Mouse (Mus musculus) C2C12 (cell line): Measurements from ENCODE around the gene Tnnt2. TPM values are rescaled to one million over a fixed set of nuclear protein-coding genes. Genes with fewer than 3 reads are reported as not detected.
A peak's percentile ranks its signal among the peaks of the same experiment; 100 is the strongest.

Source experiments
- H3K27me3 ChIP-seq: one replicate; pipeline ENCODE4 v1.6.1; 2011; ENCODE audit not compliant: control insufficient read depth, insufficient read depth, insufficient read length
- H3K36me3 ChIP-seq: one replicate; pipeline ENCODE4 v1.6.1; 2011; ENCODE audit not compliant: control insufficient read depth, insufficient read depth
- H3K4me3 ChIP-seq: one replicate; pipeline ENCODE4 v1.5.1; 2011; ENCODE audit warnings: mild to moderate bottlenecking, control low read depth; ENCODE audit not compliant: poor library complexity, insufficient read depth, severe bottlenecking
- H3K79me2 ChIP-seq: one replicate; pipeline ENCODE4 v1.6.1; 2011; ENCODE audit not compliant: control insufficient read depth, insufficient read depth
- H3K79me3 ChIP-seq: one replicate; pipeline ENCODE4 v1.6.1; 2011; ENCODE audit warnings: low read depth, control low read depth
- H3ac ChIP-seq: one replicate; pipeline ENCODE3; 2011; ENCODE audit warnings: low read depth; ENCODE audit not compliant: control insufficient read depth, insufficient read length
- CEBPB ChIP-seq: IDR thresholded peaks from one replicate; pipeline ENCODE4 v1.6.1; 2011; ENCODE audit warnings: low read depth, mild to moderate bottlenecking, control low read depth, moderate library complexity
- CTCF ChIP-seq: IDR thresholded peaks from one replicate; pipeline ENCODE4 v1.5.1; 2011; ENCODE audit not compliant: control insufficient read depth, insufficient read depth, insufficient read length
- FOSL1 ChIP-seq: IDR thresholded peaks from one replicate; pipeline ENCODE4 v1.8.0; 2011; ENCODE audit warnings: mild to moderate bottlenecking, low read length; ENCODE audit not compliant: poor library complexity, insufficient read depth, severe bottlenecking
- MAX ChIP-seq: IDR thresholded peaks from one replicate; pipeline ENCODE4 v1.6.1; 2011; ENCODE audit warnings: mild to moderate bottlenecking, control low read depth
- MYOD1 ChIP-seq: IDR thresholded peaks from one replicate; pipeline ENCODE4 v1.6.1; 2011; ENCODE audit warnings: low read depth; ENCODE audit not compliant: control insufficient read depth, insufficient read length
- MYOG ChIP-seq: IDR thresholded peaks from one replicate; pipeline ENCODE4 v1.6.1; 2011; ENCODE audit not compliant: control insufficient read depth, insufficient read length; ENCODE audit errors: extremely low read depth
- USF1 ChIP-seq: IDR thresholded peaks from one replicate; pipeline ENCODE4 v1.6.1; 2011; ENCODE audit warnings: low read depth, mild to moderate bottlenecking, control low read depth, moderate library complexity
- long read RNA-seq, 2 experiments: library from polyadenylated mRNA; unstranded; transcript quantifications; one replicate each; pipeline ENCODE4 v2.0.0; 2019 to 2020
- polyA plus RNA-seq: library from polyadenylated mRNA; unstranded; fragments of >200 nt; fragmentation: generic; extraction: Trizol; gene quantifications from one replicate; pipeline ENCODE4 v1.2.1, GENCODE M21; 2012; ENCODE audit warnings: missing spikeins

The Tnnt2 gene
- 167 TPM for polyA plus RNA-seq
- long read RNA-seq, experiment 1, partial matches to known transcripts, result 60 of 106 reads
- long read RNA-seq, experiment 1, other reads (novel, unspliced or antisense), result 46 of 106 reads
- long read RNA-seq, experiment 2, partial matches to known transcripts, result 23 of 103 reads
- long read RNA-seq, experiment 2, other reads (novel, unspliced or antisense), result 80 of 103 reads

DNA sequence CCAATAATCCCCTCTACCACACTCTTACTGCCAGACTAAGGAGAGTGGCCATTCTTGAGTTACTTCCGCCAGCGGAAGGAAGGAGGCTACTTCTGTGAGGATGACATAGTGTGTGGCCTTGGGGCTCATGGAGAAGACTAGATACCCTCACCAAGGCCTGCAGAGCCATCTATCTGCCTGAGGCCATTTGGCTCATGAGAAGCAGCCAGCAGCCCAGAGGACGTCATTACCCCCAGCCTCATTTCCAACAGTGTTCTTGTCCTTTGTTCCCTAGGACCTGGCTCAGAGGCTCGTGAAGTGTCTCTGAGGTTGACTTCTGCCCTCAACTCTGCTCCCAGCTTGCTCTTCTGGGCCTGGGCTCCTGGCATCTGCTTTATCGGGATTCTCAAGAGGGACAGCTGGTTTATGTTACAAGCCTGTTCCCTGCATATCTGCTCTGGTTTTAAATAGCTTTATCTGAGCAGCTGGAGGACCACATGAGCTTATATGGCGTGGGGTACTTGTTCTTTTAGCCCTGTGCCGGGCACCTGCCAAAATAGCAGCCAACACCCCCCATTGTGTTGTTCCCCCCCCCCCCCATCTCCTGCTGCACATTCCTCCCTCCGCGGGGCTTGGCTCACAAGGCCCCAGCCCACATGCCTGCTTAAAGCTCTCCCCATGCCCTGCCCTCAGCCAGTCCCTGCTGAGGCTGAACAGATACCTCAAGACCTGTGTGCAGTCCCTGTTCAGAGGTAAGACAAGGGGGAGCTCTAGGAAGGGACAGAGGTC, at the start of gene Tnnt2:
Gene Tnnt2, plus strand, starts transcription at position 639 of the 768 bp plus-strand sequence.
- no peak within 1 kb of the TSS for H3K4me3 ChIP-seq
- no peak within 1 kb of the TSS for H3ac ChIP-seq
- TF ChIP-seq MYOD1, result no peak
- TF ChIP-seq CEBPB, result no peak
- TF ChIP-seq MYOG, result no peak
- TF ChIP-seq USF1, result no peak
- no peak for TF ChIP-seq MAX
- no peak for TF ChIP-seq CTCF

GRCm38 (mm10) chr1:135787799-135788198, 48.4 kb upstream of the Tnnt2 start:
- TF ChIP-seq MAX (no peak), MYOG (no peak), FOSL1 (no peak), CTCF (peak; percentile 59), USF1 (no peak), MYOD1 (no peak), CEBPB (no peak)
- Histone ChIP-seq H3K79me2 (no peaks in the 10 kb centered on the region), H3K4me3 (no peak overlapping the region), H3K27me3 (no peaks in the 10 kb centered on the region), H3K36me3 (no peaks in the 10 kb centered on the region), H3K79me3 (no peaks in the 10 kb centered on the region), H3ac (no peak overlapping the region)

More for the DNA sequence above, at the start of gene Tnnt2:
- Histone ChIP-seq H3K79me3 (no peaks in the 10 kb centered on the region), H3K27me3 (no peaks in the 10 kb centered on the region), H3K36me3 (peaks cover 5% of the 10 kb centered on the region), H3K79me2 (no peaks in the 10 kb centered on the region)

- TF ChIP-seq CTCF (peak; percentile 17), MAX (no peak), FOSL1 (no peak), MYOD1 (no peak)
- no peaks in the 10 kb centered on the region for H3K36me3 ChIP-seq
- no peaks in the 10 kb centered on the region for H3K27me3 ChIP-seq
- H3ac ChIP-seq, result no peak overlapping the region
- no peaks in the 10 kb centered on the region for H3K79me3 ChIP-seq
- no peaks in the 10 kb centered on the region for H3K79me2 ChIP-seq
- H3K4me3 ChIP-seq, result no peak overlapping the region
These were observed 47.4 kb upstream of the Tnnt2 start for GRCm38 (mm10) chr1:135788708-135789107.

DNA sequence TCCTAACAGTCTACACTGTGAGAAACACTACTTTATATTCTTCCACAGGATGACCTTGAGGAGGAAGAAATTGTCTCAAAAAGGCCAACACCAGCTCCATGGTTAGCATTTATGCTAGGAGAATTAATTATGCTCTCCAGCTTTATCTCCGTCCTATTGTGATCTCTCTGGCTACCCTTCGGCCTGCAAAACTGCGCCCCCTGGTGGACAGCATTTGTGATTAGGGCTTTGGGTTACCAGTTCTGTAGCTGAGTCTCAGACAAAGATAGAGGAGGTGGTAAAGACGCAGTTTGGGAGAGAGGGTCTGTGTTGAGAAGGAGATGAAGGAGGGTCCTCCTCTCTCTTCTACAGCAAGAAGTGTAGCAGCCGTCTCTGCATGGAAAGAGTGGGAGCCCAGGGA, 46.3 kb upstream of the Tnnt2 start:
- Histone ChIP-seq H3ac (no peak overlapping the region), H3K79me2 (no peaks in the 10 kb centered on the region), H3K4me3 (no peak overlapping the region), H3K36me3 (no peaks in the 10 kb centered on the region), H3K27me3 (no peaks in the 10 kb centered on the region), H3K79me3 (no peaks in the 10 kb centered on the region)
- TF ChIP-seq MAX, result no peak
- TF ChIP-seq CTCF, result peak; percentile 39
- TF ChIP-seq FOSL1, result no peak

DNA sequence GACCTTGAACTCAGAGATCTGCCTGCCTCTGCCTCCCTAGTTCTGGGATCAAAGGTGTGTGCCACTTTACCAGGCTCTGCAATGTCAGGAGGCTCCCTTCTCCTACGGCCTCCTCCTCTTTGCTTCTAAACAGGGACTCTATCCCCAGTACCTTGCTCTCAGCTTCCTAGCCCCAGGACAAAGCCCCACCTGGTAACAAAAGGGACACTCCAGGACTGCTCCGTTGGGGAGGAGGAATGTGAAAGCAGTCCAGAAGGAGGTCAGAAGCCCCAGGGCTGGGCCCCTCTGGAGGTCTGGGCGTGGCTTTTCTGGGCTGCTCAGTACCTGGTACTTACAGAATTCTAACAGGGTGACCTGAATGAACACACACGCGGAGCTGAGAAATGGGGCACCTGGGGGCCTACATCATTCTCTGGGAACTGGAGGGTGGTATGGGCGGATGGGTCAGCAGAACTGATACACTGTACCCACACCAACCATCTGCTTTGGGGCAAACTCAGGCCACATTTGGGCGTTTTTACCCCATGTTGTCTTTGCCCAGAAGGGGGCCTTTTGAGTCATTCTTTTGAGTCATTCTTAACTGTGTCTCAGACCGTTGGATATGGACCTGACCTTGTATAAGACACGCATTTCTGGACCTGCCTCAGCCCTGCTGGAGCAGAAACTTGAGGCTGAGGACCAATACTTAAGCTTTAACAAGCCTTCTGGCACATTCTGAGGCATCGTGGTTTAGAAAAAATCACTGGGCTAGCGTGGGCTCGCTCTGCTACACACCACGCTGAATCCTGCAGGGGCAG, 43.8 kb upstream of the Tnnt2 start:
- Histone ChIP-seq H3K27me3 (no peaks in the 10 kb centered on the region), H3ac (no peak overlapping the region), H3K36me3 (no peaks in the 10 kb centered on the region), H3K79me3 (no peaks in the 10 kb centered on the region), H3K4me3 (no peak overlapping the region), H3K79me2 (no peaks in the 10 kb centered on the region)
- TF ChIP-seq FOSL1 (no peak), CEBPB (no peak), USF1 (no peak), MYOD1 (no peak), MYOG (no peak), CTCF (no peak), MAX (no peak)
